Mouse (Mus musculus): ENCODE measurements around the gene Utp20.
"Not testable (repeated sequence)": the region's sequence is repeated elsewhere in the genome, so short reads cannot be mapped to it uniquely, and the experiment has no call there.

The Utp20 gene

DNA sequence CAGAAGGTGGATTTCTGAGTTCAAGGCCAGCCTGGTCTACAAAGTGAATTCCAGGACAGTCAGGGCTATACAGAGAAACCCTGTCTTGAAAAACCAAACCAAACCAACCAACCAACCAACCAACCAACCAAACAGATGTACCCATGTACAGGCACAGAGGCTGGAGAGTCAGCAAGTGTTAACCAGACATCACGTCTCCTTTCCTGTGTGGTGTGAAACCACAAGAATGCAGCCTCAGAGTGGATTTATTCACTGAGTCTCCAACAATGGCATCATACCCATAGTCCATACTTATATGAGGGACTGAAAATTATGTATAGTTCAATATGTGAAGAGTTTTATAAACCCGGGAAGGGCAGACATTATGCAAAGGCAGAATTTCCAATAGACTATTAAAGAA, 43.5 kb downstream of the Utp20 start:
- not testable (repeated sequence) for DNase-seq

GRCm38 (mm10) chr10:88780716-88781115, 45.9 kb downstream of the Utp20 start:
- no peak for DNase-seq

DNA sequence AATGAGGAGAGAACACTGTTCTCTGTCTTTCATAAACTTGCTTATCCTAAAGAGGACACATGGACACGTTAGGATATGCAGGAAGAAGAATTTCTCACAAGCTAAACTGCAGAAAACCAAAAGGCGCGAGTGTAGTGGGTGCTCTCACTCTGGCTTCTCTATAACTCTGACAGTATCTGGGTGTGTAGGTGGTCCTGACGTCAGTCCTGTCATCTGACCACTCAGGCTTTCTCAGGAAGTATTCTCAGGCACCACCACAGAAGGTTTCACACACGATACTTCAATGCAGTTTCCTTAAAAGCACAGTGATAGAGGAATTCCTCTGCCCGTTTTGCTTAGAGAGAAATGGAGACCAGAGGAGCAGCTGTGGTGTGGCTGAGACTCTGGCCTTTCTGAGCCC, 50.4 kb downstream of the Utp20 start:
- no peak for DNase-seq

- DNase-seq: not testable (repeated sequence)
These were observed 53.6 kb downstream of the Utp20 start for GRCm38 (mm10) chr10:88772965-88773364.

DNA sequence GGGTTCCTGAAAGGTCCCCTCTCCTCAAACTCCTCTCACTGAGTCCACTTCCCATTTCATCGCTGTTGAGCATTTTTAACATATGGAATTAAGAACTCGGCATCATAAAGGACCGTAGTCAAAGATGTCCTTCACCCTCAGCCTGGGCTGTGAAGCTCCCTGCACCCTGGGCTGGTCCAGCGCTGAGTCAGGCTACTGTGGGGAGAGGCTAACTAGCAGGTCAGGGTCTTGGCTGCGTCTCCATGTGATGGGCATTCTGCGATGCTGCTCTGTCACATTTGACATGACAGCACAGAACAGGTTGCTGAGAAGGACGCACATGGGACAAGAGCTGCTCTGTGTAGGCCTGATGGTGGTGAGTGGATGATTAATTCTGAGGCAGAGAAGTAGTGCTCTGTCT, 56.9 kb downstream of the Utp20 start:
- no peak for DNase-seq

DNA sequence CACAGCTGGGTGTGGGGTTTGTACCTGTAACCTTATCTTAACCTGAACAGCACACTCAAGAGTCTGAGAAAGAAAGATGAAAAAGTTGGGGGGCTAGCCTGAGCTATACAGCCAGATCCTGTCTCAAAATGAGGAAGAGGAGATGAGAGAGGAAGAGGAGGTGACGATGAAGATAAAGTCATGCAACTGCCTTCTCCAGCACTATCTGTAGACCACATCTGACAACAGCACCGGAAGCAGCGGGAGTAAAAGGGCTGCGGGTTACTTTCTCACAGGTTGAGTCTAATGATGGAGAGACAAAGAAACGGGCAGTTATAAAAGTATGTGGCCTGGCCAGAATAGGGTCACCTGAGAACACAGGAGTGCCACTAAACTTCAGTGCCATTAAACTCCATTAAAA, 57.6 kb downstream of the Utp20 start:
- DNase-seq: no peak

GRCm38 (mm10) chr10:88765431-88766142, 61.0 kb downstream of the Utp20 start:
- peak; percentile 39 for DNase-seq

GRCm38 (mm10) chr10:88761524-88762212, 64.9 kb downstream of the Utp20 start:
- peak; percentile 27 for DNase-seq

DNA sequence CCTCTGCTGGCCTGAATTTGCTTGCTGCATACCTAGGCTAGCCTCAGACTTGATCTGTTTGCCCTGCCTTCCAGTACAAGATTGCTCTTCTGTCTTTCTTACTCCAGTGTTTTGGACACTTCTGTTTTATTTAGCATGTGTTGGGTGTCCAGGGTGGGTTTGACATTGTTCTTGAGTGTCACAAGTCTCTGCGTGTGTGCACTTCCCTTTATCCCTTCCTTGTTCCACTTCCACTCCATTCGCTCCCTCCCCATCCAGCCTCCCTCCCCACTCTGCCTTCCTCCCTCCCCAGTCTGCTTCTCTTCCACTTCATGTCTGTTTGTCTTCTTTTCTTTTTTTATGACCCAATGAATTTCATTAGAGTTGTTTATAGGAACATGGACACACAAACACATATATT, 85.2 kb downstream of the Utp20 start:
- no peak for DNase-seq

- DNase-seq: no peak
These were observed 85.8 kb downstream of the Utp20 start for GRCm38 (mm10) chr10:88740781-88741180.

DNA sequence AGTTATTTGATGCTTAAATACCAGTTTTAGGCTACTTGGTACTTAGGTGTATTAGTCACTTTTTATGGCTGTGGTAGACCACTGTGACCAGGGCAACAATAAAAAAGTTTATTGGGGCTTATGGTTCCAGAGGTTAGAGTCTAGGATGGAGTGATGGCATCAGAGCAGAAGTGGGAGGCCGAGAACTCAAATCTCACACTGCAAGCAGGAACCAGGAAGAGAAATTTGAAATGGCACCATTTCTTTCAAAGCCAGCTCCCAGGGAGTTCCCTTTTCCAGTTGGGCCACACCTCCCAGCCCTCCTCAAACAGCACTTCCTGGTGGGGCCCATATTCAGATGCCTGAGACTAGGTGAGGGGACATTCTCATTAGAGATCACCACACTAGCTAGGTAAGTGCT, 86.8 kb downstream of the Utp20 start:
- DNase-seq: no peak

DNA sequence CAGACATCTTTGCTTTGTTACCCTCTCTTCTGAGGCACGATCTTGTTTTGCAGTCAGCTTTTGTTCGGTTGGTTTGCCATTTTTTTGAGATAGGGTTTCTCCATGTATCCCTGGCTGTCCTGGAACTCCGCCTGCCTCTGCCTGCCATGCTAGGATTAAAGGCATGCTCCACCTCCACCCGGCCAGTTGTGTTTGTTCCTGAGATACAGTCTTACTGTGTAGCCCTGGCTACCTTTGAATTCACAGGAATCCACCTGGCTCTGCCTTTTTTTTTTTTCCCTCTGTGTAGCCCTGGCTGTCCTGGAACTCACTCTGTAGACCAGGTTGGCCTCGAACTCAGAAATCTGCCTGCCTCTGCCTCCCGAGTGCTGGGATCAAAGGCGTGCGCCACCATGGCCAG, 87.5 kb downstream of the Utp20 start:
- DNase-seq: not testable (repeated sequence)

GRCm38 (mm10) chr10:88732309-88732622, 94.3 kb downstream of the Utp20 start:
- DNase-seq: no peak

DNA sequence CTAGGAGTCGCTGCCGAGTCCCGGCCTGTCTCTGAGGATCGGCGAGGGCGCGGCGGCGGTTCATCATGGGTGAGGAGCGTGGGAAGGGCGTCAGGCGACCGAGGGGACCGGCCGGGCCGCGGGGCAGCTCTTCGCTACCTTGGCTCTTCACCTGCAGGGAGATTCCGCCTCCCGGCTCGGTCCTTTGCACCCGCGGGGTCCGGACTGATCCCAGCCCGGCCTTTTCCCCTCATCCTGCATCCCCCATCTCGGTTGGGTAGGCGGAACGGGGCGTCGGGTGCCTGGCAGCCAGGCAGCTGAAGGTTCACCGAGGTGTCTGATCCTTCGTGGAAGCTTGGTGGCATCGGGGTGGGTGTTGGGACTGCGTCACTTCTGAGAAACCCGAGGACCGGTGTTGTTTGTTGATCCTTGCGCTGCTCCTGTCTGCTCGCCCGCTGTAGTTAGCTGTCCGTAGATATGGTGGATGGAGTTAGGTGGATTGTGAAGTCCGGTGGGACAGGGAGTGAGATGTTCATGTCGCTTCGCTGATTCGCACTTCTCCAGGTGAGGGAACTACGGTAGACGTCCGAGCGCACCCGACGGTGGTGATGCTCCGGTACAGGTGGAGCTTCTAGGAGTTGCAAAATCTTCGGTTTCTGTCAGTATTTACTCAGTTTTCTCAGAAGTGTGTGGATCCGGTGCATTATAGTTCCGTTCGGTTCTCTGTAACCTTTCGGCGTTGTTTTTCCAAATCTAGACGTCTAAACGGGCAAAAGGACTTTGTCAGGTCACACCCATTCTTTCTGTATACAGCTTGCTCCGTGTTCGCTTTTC, 94.9 kb downstream of the Utp20 start:
- no peak for DNase-seq

DNA sequence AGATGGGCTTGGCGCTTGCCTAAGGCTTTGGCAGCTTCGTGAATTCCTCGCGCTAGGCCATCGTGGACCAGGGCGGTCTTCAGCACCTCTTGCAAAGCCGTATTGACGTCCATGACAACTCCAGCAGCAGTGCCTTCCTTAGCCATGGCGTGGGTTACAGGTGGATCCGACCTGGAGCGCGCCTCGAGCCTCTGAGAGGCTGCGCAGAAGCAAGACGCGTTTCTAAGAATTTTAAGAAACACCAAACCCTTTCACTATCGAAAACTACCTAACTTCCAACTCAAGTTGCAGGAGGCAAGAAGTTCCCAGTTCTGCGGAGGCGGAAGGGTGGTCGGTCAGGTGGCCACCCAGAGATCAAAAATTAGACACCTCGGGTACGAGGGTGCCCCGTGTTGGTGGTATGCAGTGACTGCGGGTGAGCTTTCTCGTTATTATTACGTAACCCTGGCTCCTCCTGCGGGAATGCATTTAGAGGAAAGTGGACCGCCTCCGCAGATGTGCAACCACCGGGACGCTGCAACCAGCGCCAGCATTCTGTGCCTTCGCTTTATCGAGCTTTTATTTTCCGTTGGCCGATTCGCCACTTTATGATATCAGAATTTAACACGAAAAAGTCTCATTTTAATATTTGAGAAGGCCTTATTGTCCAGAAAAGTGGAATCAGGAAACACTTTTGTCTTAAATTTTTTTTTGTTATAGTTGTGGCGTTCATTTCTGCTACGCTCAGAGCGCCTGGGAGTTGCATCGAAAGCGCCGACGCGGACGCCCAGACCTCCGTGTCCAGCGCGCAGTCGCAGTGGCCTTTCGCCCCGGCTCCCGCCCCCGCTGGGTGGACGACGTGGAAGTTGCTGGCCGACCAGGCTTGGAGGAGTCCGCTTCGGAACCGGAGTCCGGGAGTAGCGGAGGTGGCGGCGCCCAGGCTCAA, 95.8 kb downstream of the Utp20 start, which contains the start of gene Arl1:
Arl1 (plus strand) TSS at position 288 of the 925 bp plus-strand sequence.
- peak; percentile 95 for DNase-seq

GRCm38 (mm10) chr10:88728166-88728565, 98.4 kb downstream of the Utp20 start:
- DNase-seq: no peak

GRCm38 (mm10) chr10:88727128-88727527, 99.5 kb downstream of the Utp20 start:
- DNase-seq: peak; percentile 51

DNA sequence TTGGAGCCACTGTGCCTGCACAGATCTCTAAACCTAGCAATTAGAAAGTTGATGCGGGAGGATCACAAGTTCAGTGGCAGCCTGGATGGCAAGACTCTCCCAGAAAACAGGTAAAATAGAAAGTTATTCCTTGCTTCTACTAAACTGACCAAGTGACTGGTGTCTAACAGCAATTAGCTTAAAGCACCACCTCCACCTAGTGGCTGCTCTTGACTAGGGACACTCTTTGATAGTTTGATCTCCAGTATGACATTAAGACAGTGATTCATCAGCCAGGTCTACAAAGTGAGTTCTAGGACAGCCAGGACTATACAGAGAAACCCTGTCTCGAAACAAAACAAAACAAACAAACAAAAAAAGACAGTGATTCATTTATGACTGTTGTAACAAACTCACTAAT, 101.3 kb downstream of the Utp20 start:
- peak; percentile 36 for DNase-seq

DNA sequence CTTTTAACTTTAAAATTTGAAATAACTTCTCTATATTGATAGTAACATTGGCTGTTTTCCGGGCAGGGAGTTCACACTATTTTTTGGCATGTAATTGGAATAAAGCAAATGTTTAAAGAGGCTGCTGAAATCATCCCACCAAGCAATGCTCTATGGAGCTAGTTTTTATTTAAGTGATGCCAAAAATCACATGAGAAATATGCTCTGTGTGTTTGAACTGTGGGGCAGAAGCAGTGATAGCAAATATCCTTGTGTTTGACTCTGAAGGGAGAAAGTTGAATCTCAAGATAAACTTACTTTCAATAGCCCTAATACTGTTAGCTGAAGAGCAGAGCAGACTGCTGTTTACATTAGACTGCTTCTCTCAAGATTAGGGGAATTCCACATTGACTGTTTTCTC, 107.0 kb downstream of the Utp20 start:
- DNase-seq: no peak

DNA sequence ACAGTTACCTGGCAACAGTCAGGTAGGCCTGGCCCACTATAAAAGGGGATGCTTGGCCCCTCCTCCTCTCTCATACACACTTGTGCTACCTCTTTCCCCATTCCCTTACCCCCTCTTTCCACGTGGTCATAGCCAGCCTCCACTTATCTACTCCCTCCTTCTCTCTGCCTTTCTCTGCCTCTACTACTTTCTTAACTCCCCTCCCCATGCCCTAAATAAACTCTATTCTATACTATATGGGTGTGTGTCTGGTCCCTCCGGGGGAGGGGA, 108.9 kb downstream of the Utp20 start:
- DNase-seq: no peak

DNA sequence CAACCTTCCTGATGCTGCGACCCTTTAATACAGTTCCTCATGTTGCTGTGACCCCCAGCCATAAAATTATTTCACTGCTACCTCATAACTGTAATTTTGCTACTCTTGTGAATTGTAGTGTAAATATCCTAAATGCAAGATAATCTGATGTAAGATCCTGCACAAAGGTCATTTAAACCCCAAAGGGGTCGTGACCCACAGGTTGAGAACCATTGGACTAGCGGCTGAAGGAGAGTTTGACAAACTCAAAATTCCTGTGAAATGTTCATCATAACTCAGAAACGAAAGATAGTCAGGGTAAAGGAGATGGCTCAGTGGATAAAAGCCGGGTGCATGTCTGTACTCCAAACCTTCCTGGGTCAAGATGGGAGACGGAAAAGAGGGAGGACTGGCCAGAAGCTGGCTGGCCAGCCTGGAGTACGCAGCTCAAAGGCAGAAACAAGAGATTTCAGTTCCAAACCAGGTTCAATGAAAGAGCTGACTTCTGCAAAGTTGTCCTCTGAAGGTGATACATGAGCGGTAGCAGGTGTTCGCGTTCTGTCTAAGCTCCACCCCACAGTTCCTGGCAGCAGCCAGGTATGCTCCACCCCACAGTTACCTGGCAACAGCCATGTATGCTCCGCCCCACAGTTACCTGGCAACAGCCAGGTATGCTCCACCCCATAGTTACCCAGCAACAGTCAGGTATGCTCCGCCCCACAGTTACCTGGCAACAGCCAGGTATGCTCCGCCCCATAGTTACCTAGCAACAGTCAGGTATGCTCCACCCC, 109.4 kb downstream of the Utp20 start:
- DNase-seq: no peak

- no peak for DNase-seq
These were observed 111.0 kb downstream of the Utp20 start for GRCm38 (mm10) chr10:88715621-88716020.

Data from kidney, postnatal 14 days (tissue).